Mouse (Mus musculus) MEL (cell line): ENCODE data around the gene Msh3.

Experiments
- CHD2 ChIP-seq: IDR thresholded peaks from 2 replicates; pipeline ENCODE4 v1.6.1; 2011; ENCODE audit warnings: low read length, improper control_type of control experiment
- CTCF ChIP-seq, 3 experiments: IDR thresholded peaks in 2 of 3; conservative IDR thresholded peaks in 1 of 3; 2 replicates each; pipeline ENCODE4 v1.5.1; 2011 to 2012; ENCODE audit warnings: low read length in 3 of 3, low read depth in 2 of 3, mild to moderate bottlenecking in 2 of 3, improper control_type of control experiment in 1 of 3, inconsistent platforms in 1 of 3, mixed read lengths in 1 of 3, moderate library complexity in 1 of 3; ENCODE audit not compliant: control insufficient read depth in 1 of 3, insufficient read depth in 1 of 3, poor library complexity in 1 of 3, severe bottlenecking in 1 of 3
- ELF1 ChIP-seq: IDR thresholded peaks from 2 replicates; pipeline ENCODE4 v1.6.1; 2014; ENCODE audit warnings: low read depth, mild to moderate bottlenecking, inconsistent platforms, low read length, improper control_type of control experiment, moderate library complexity
- EP300 ChIP-seq, 2 experiments: IDR thresholded peaks; 2 replicates each; pipeline ENCODE4 v1.6.1; 2011; ENCODE audit warnings: improper control_type of control experiment in 2 of 2, low read length in 2 of 2, low read depth in 1 of 2, mild to moderate bottlenecking in 1 of 2
- ETS1 ChIP-seq: IDR thresholded peaks from 2 replicates; pipeline ENCODE4 v1.6.1; 2012; ENCODE audit warnings: low read depth, mild to moderate bottlenecking, inconsistent platforms, low read length, improper control_type of control experiment, moderate library complexity
- GATA1 ChIP-seq: IDR thresholded peaks from 2 replicates; pipeline ENCODE4 v1.6.1; 2011; ENCODE audit warnings: low read depth, low read length, improper control_type of control experiment
- MYC ChIP-seq: IDR thresholded peaks from 2 replicates; pipeline ENCODE4 v1.6.1; 2011; ENCODE audit warnings: low read depth, mild to moderate bottlenecking, low read length, improper control_type of control experiment, moderate library complexity
- POLR2A ChIP-seq, 2 experiments: IDR thresholded peaks; 2 replicates each; pipeline ENCODE4 v1.6.1; 2011 to 2012; ENCODE audit warnings: low read length in 2 of 2, mild to moderate bottlenecking in 2 of 2, control low read depth in 1 of 2, improper control_type of control experiment in 1 of 2, low read depth in 1 of 2, moderate library complexity in 1 of 2; ENCODE audit not compliant: control insufficient read depth in 1 of 2, insufficient read depth in 1 of 2, poor library complexity in 1 of 2
- POLR2AphosphoS5 ChIP-seq: IDR thresholded peaks from 2 replicates; pipeline ENCODE4 v1.6.1; 2012; ENCODE audit warnings: low read depth, borderline replicate concordance, mild to moderate bottlenecking, inconsistent platforms, low read length, moderate library complexity, mixed read lengths
- TAL1 ChIP-seq: IDR thresholded peaks from 2 replicates; pipeline ENCODE4 v1.6.1; 2012; ENCODE audit warnings: mild to moderate bottlenecking, inconsistent platforms, low read length, moderate library complexity, mixed read lengths
- USF1 ChIP-seq: IDR thresholded peaks from 2 replicates; pipeline ENCODE4 v1.6.1; 2014; ENCODE audit warnings: low read depth, mild to moderate bottlenecking, inconsistent platforms, low read length, improper control_type of control experiment, moderate library complexity
- USF2 ChIP-seq, 2 experiments: IDR thresholded peaks; 2 replicates each; pipeline ENCODE4 v1.6.1; 2011 to 2012; ENCODE audit warnings: improper control_type of control experiment in 2 of 2, low read length in 2 of 2, borderline replicate concordance in 1 of 2, inconsistent platforms in 1 of 2, low read depth in 1 of 2, mild to moderate bottlenecking in 1 of 2; ENCODE audit not compliant: insufficient read depth in 1 of 2

- no peak for TF ChIP-seq EP300 (IDR thresholded peaks at IDR 0.05; ENCODE audit: low read depth in 1 of 2, low read length in 2 of 2)
- no peak for TF ChIP-seq CTCF (IDR thresholded peaks at IDR 0.05 in 2 of 3, conservative IDR thresholded peaks at IDR 0.05 in 1 of 3; ENCODE audit: control insufficient read depth in 1 of 3, insufficient read depth in 1 of 3, low read depth in 2 of 3, low read length in 3 of 3, poor library complexity in 1 of 3, severe bottlenecking in 1 of 3)
- no peak for TF ChIP-seq POLR2AphosphoS5
- TF ChIP-seq POLR2A (IDR thresholded peaks at IDR 0.05; ENCODE audit: control insufficient read depth in 1 of 2, insufficient read depth in 1 of 2, low read depth in 1 of 2, low read length in 2 of 2, poor library complexity in 1 of 2): no peak
- TF ChIP-seq TAL1: no peak
- no peak for TF ChIP-seq USF2 (IDR thresholded peaks at IDR 0.05; ENCODE audit: borderline replicate concordance in 1 of 2, insufficient read depth in 1 of 2, low read depth in 1 of 2, low read length in 2 of 2)
- TF ChIP-seq GATA1: no peak
- no peak for TF ChIP-seq ETS1
- no peak for TF ChIP-seq USF1
- TF ChIP-seq ELF1: no peak
- TF ChIP-seq CHD2: no peak
- TF ChIP-seq MYC: no peak
Observed at GRCm38 (mm10) chr13:92304291-92304690, 50.5 kb downstream of the Msh3 start.
